Mouse (Mus musculus) liver, embryonic 14.5 days (tissue): ENCODE measurements around the gene Brsk1.

Experiments
- CTCF ChIP-seq: IDR thresholded peaks from 2 replicates; pipeline ENCODE4 v1.5.1; 2016; ENCODE audit warnings: antibody characterized with exemption, low read depth, control low read depth
- EP300 ChIP-seq: IDR thresholded peaks from 2 replicates; pipeline ENCODE4 v1.6.1; 2016; ENCODE audit warnings: antibody characterized with exemption, low read depth

DNA sequence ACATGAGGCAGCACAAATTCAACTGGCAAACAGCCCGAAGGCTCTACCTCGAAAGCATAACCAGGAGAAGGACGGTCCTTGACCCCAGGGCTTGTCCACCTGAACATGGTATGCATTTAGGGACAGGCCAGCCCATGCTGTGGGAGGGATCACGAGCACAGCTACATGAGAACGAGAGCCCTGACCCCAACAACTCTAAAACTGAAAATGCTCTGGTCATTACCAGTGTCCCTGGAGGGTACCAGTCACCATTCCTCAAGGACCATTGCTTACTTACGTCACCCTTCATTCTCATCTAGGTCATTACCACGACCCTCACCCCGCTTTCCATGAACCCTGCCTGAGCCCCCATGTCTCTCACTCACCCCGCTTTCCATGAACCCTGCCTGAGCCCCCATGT lies 21.2 kb upstream of the Brsk1 start:
- TF ChIP-seq EP300 (no peak), CTCF (no peak)
